Mouse (Mus musculus) small intestine, adult 2 months (tissue): ENCODE data around the gene Efnb3.

ENCODE experiments used
- CTCF ChIP-seq: fragments of 200-500 bp; IDR thresholded peaks from 2 replicates; pipeline ENCODE4 v1.5.1; 2012; ENCODE audit warnings: low read depth, mild to moderate bottlenecking, control low read depth, inconsistent platforms, low read length, moderate library complexity, mixed read lengths; ENCODE audit not compliant: insufficient replicate concordance, insufficient read length; ENCODE audit errors: extremely low read depth
- POLR2A ChIP-seq: fragments of 200-500 bp; IDR thresholded peaks from 2 replicates; pipeline ENCODE4 v1.6.1; 2012; ENCODE audit warnings: low read depth, mild to moderate bottlenecking, control low read depth, inconsistent platforms, low read length, moderate library complexity

- no peak for TF ChIP-seq CTCF
- no peak for TF ChIP-seq POLR2A
These were observed 14.0 kb downstream of the Efnb3 start for GRCm38 (mm10) chr11:69545957-69546356.
